Mouse (Mus musculus) left cerebral cortex, postnatal 4 days (tissue): ENCODE measurements at regions not wholly inside any gene's neighbourhood (a gene's known extent, or its start where the extent isn't known, plus 50 kb on each side); places are given as distances from the start of the nearest gene placed in this dataset.

Experiments used
- DNase-seq: peaks from one replicate; pipeline ENCODE4 v3.0.0-alpha.2; 2022
- intact Hi-C: fragments of 180-260 bp; cut with DNase I; formaldehyde crosslinking; loops from one replicate; pipeline ENCODE4 v1.15.1; 2025

DNA sequence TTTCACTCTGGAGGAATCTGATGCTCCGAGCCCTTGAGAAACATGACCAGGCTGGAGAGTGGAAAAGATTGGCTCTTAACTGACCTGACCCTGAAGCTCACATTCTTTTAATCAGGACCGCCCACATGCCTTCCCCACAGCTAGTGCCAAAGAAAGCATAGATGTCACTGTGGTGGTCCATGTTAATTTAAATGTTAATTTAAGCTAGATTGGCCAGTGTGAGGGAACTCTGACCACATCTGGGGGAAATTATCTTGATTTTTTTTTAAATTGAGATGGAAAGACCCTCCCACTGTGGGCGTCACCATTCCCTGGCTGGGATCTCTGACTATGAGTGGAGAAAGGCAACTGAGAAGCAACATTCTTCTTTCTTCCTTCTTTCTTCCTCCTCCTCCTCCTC is 54.6 kb upstream of the Usp24 start:
- intact Hi-C loops: no loop called here
- DNase-seq: no peak

DNA sequence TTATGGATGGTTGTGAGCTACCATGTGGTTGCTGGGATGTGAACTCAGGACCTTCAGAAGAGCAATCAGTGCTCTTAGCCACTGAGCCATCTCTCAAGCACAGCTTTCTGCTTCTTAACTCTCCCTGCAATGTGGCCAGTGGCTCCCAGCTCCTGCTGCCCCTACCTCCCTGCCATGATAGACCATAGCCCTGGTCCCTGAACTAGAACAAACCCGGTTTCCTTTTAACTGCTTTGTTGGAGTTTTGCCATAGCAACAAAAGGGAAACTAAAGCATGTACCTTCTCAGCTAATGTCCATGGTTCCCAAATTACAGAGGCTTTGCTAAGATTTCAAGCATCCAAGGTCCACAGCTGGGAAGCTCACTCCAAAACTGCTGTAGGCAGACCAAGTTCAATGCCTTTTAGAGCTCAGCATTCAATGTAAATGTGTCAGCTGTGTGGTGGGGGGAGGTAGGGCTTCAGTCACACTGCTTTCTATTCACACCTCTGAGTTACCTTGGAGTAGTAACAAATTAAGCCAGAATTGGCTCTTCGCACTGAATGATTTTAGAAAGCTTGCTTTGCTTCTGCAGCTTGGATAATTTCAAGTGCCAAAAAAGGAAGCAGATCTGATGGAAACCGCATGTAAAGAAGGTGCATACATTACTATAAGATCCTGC is 54.0 kb upstream of the Usp24 start:
- intact Hi-C loops: no loop called here
- DNase-seq: no peak

DNA sequence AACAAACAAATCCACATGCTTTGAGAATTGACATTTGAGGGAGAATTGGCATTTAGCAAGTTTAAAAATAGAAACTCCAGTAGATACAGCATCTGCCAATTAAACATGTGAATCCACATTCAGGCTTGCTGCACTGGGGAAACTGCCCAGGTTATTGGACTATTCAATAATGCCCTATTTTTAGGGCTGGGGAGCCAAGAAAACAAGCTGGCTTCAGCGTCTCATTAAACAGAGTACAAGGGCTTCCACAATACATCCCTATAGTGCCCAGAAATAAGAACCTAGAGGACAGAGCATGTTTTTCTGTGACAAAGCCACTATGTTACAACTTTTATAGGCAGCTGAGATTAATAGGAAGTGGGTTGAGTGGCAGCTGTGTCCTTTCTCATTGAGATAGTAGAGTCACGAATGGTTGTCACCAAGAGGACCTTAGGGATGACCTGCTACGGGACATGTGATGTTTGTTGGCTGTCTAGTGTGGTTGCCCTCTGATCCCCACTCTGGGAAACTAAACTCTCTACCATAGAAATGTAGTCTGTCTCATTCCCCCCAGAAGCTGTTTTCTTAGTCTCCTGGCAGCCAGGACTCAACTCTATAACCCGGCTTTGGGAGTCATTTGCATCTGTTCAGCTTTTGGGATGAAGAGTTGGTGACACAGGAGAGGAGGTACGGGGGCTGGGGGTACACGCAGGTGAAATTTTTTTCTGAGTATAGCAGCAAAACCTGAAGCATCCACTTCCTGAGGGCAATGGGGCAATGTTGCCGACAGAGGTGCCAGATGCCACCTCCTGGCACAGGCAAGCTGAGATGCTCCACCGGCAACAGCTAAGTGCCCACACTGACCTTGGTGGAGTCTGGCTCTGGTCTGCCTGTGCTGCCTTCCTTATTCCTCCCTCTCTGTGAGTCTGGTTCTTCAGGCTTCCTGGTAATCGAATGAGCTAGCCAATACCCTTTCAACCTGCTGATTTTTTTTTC is 53.0 kb upstream of the Usp24 start:
- intact Hi-C loops: no loop called here
- no peak for DNase-seq
